Mouse (Mus musculus): ENCODE data around the gene Mybbp1a.

- TF ChIP-seq POLR2A (IDR thresholded peaks at IDR 0.05; ENCODE audit: control insufficient read depth, extremely low read depth, insufficient read depth, low read length, poor library complexity) (no peak), CTCF (IDR thresholded peaks at IDR 0.05; ENCODE audit: borderline replicate concordance, control insufficient read depth, extremely low read depth, insufficient read depth, low read length, poor library complexity) (no peak)
These were observed 38.3 kb downstream of the Mybbp1a start for GRCm38 (mm10) chr11:72479499-72479898.

Data from thymus, adult 2 months (tissue).